Mouse (Mus musculus) urinary bladder, postnatal 14 days (tissue): ENCODE results near the gene Gcgr.
A peak's percentile ranks its signal among the peaks of the same experiment; 100 is the strongest.

Experiments
- DNase-seq: peaks from one replicate; pipeline ENCODE4 v3.0.0; 2021; ENCODE audit warnings: low spot score

The Gcgr gene

GRCm38 (mm10) chr11:120530085-120530964, at the start of gene Gcgr:
Gcgr (plus strand) TSS chr11:120530699.
- DNase-seq, result no peak

- no peak for DNase-seq
Measured at GRCm38 (mm10) chr11:120483448-120483934, 47.0 kb upstream of the Gcgr start.

GRCm38 (mm10) chr11:120484265-120484981, 46.1 kb upstream of the Gcgr start, which contains the start of gene Mrpl12:
Mrpl12 (plus strand) TSS chr11:120484613.
- peak; percentile 88 for DNase-seq

GRCm38 (mm10) chr11:120485251-120485650, 45.2 kb upstream of the Gcgr start:
- no peak for DNase-seq

- DNase-seq, result no peak
Measured at GRCm38 (mm10) chr11:120488516-120488915, 42.0 kb upstream of the Gcgr start.

GRCm38 (mm10) chr11:120489054-120489761, 41.3 kb upstream of the Gcgr start:
- DNase-seq, result peak; percentile 71

- DNase-seq, result no peak
Measured at GRCm38 (mm10) chr11:120490291-120491046, 40.0 kb upstream of the Gcgr start.

- DNase-seq, result peak; percentile 91
Measured at GRCm38 (mm10) chr11:120491317-120492023, 39.0 kb upstream of the Gcgr start, which contains the start of gene Slc25a10. Slc25a10 (plus strand) TSS chr11:120491840.

- peak; percentile 52 for DNase-seq
Measured at GRCm38 (mm10) chr11:120492024-120492877, 38.2 kb upstream of the Gcgr start.

- no peak for DNase-seq
Measured at GRCm38 (mm10) chr11:120492878-120493203, 37.7 kb upstream of the Gcgr start.

- no peak for DNase-seq
Measured at GRCm38 (mm10) chr11:120493351-120493750, 37.1 kb upstream of the Gcgr start.

GRCm38 (mm10) chr11:120493911-120494310, 36.6 kb upstream of the Gcgr start:
- no peak for DNase-seq

GRCm38 (mm10) chr11:120497436-120497835, 33.1 kb upstream of the Gcgr start:
- DNase-seq, result no peak

- DNase-seq, result peak; percentile 50
Measured at GRCm38 (mm10) chr11:120498226-120498625, 32.3 kb upstream of the Gcgr start.

GRCm38 (mm10) chr11:120498891-120499290, 31.6 kb upstream of the Gcgr start:
- no peak for DNase-seq

GRCm38 (mm10) chr11:120499894-120500293, 30.6 kb upstream of the Gcgr start:
- no peak for DNase-seq

GRCm38 (mm10) chr11:120500357-120500756, 30.1 kb upstream of the Gcgr start:
- peak; percentile 91 for DNase-seq

- no peak for DNase-seq
Measured at GRCm38 (mm10) chr11:120501018-120501417, 29.5 kb upstream of the Gcgr start.

- DNase-seq, result no peak
Measured at GRCm38 (mm10) chr11:120501701-120502100, 28.8 kb upstream of the Gcgr start.

GRCm38 (mm10) chr11:120505661-120506060, 24.8 kb upstream of the Gcgr start:
- DNase-seq, result no peak
